Mouse (Mus musculus) stomach, postnatal 0 days (tissue): ENCODE results near the gene Casq2.

Experiments
- CTCF ChIP-seq: IDR thresholded peaks from 2 replicates; pipeline ENCODE4 v1.5.1; 2016; ENCODE audit warnings: antibody characterized with exemption, low read depth, mild to moderate bottlenecking, moderate library complexity
- EP300 ChIP-seq: optimal IDR thresholded peaks from 2 replicates; pipeline ENCODE3; 2016; ENCODE audit warnings: antibody characterized with exemption

DNA sequence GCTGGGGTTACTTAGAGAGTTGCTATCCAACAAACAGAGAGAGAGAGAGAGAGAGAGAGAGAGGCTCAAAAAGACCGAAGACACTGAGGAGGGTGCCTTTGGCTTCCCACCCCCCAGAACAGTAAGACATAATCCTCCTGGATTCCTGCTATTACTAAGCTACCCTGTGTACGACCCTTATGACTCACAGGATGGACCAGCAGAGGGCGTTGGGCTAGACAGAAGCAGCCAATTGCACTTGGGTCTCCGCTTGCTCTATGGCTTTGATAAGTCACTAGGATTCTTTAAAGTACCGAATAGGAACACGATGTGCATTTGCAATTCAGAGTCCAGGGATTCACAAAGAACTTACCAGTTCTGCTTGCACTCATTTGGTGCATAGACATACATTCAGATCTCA is 44.3 kb downstream of the Casq2 start:
- TF ChIP-seq EP300 (no peak), CTCF (peak; percentile 57)
